Mouse (Mus musculus) limb, embryonic 11.5 days (tissue): ENCODE data around the gene Tprn. TPM values are rescaled to one million over a fixed set of nuclear protein-coding genes. Genes with fewer than 3 reads are reported as not detected.
"Not testable (repeated sequence)": the region's sequence is repeated elsewhere in the genome, so short reads cannot be mapped to it uniquely, and the experiment has no call there.

Experiments
- ATAC-seq: fragments of 200-750 bp; cut with Nextera tagmentation; 2 replicates; pipeline ENCODE4 v1.8.0; 2017; ENCODE audit warnings: low read depth; ENCODE audit not compliant: insufficient number of reproducible peaks, low FRiP score, low TSS enrichment
- DNase-seq: peaks from one replicate; pipeline ENCODE4 v3.0.0-alpha.2; 2015; ENCODE audit warnings: low spot score
- H3K27ac ChIP-seq: fragments of 300-500 bp; sonication (generic); replicated peaks from 2 replicates; pipeline ENCODE4 v1.5.1; 2014; ENCODE audit warnings: low read depth, mild to moderate bottlenecking, low read length
- H3K27me3 ChIP-seq: fragments of 300-500 bp; sonication (generic); 2 replicates; pipeline ENCODE4 v1.6.1; 2014; ENCODE audit warnings: mild to moderate bottlenecking, low read length, mixed read lengths; ENCODE audit not compliant: control insufficient read depth, insufficient read depth
- H3K36me3 ChIP-seq: fragments of 300-500 bp; sonication (generic); 2 replicates; pipeline ENCODE4 v1.6.1; 2014; ENCODE audit warnings: mild to moderate bottlenecking, low read length, moderate library complexity, mixed read lengths; ENCODE audit not compliant: control insufficient read depth, insufficient read depth
- H3K4me1 ChIP-seq: fragments of 300-500 bp; sonication (generic); 2 replicates; pipeline ENCODE4 v1.6.1; 2014; ENCODE audit warnings: low read length, mixed read lengths; ENCODE audit not compliant: control insufficient read depth, insufficient read depth
- H3K4me2 ChIP-seq: fragments of 300-500 bp; sonication (generic); 2 replicates; pipeline ENCODE4 v1.6.1; 2014; ENCODE audit warnings: low read depth, mild to moderate bottlenecking, moderate library complexity; ENCODE audit not compliant: severe bottlenecking
- H3K4me3 ChIP-seq: fragments of 300-500 bp; sonication (generic); 2 replicates; pipeline ENCODE4 v1.5.1; 2014; ENCODE audit warnings: low read depth, low read length
- H3K9ac ChIP-seq: fragments of 300-500 bp; sonication (generic); 2 replicates; pipeline ENCODE4 v1.6.1; 2014; ENCODE audit warnings: mild to moderate bottlenecking, low read length
- H3K9me3 ChIP-seq: fragments of 300-500 bp; sonication (generic); 2 replicates; pipeline ENCODE4 v1.6.1; 2016; ENCODE audit warnings: low read length; ENCODE audit not compliant: control insufficient read depth
- WGBS: fragments of 180-500 bp; shearing (Covaris S2); extraction: QIAGEN DNeasy Blood & Tissue Kit; methylation state at CpG from one replicate; pipeline ENCODE4 v1.1.7; 2014; 5-methylcytosine and 5-hydroxymethylcytosine counted together
- polyA plus RNA-seq: library from polyadenylated mRNA; unstranded; fragments of >200 nt; fragmentation: Nextera tagmentation; extraction: Ambion mirVana; gene quantifications from 2 replicates; pipeline ENCODE4 v1.2.1, GENCODE M21; 2014

The Tprn gene
- polyA plus RNA-seq, 1 experiment from 2014 or later: 5.7 TPM

- peaks cover 5% of the 10 kb centered on the region; the same call in 1 of the 2 replicates for H3K4me1 ChIP-seq
- H3K36me3 ChIP-seq: 0 out of 2 replicates have a peak, but pooled peaks cover 2% of the 10 kb centered on the region
- under 1% methylated on average over 39 of the region's 39 CpGs for WGBS
- DNase-seq: peak; percentile 97
- H3K9me3 ChIP-seq: no peaks in the 10 kb centered on the region
- peak within 1 kb of the TSS; percentile 59; the same call in 1 of the 2 replicates for H3K27ac ChIP-seq
- ATAC-seq: peak; percentile 87
- H3K27me3 ChIP-seq: no peaks in the 10 kb centered on the region
- peak within 1 kb of the TSS; percentile 99 for H3K4me2 ChIP-seq
- H3K9ac ChIP-seq: peak within 1 kb of the TSS; percentile 88
- H3K4me3 ChIP-seq: peak within 1 kb of the TSS; percentile 99
These were observed 7.1 kb upstream of the Tprn start, which contains the start of gene Tmem203 for GRCm38 (mm10) chr2:25255284-25255779. Gene Tmem203 (plus strand): TSS chr2:25255439.

GRCm38 (mm10) chr2:25256443-25257109 lies 5.8 kb upstream of the Tprn start:
- not testable (repeated sequence) for ATAC-seq, H3K4me1 ChIP-seq, H3K9me3 ChIP-seq, H3K9ac ChIP-seq, H3K27me3 ChIP-seq, H3K36me3 ChIP-seq, H3K27ac ChIP-seq
- Histone ChIP-seq H3K4me3 (peak overlapping the region; percentile 99), H3K4me2 (peak overlapping the region; percentile 99)
- peak; percentile 49 for DNase-seq
- WGBS: 60% methylated on average over 11 of the region's 12 CpGs

- DNase-seq, H3K9me3 ChIP-seq, H3K36me3 ChIP-seq, H3K27ac ChIP-seq, H3K4me1 ChIP-seq, H3K4me3 ChIP-seq, ATAC-seq, H3K9ac ChIP-seq, H3K27me3 ChIP-seq, H3K4me2 ChIP-seq: not testable (repeated sequence)
- 89% methylated on average over 5 of the region's 5 CpGs for WGBS
These were observed 5.2 kb upstream of the Tprn start for GRCm38 (mm10) chr2:25257250-25257649.

- peaks cover 9% of the 10 kb centered on the region for H3K27me3 ChIP-seq
- H3K27ac ChIP-seq: no peak overlapping the region
- WGBS: 66% methylated on average over 2 of the region's 2 CpGs
- DNase-seq: no peak
- peaks cover 13% of the 10 kb centered on the region for H3K4me1 ChIP-seq
- no peak overlapping the region for H3K4me2 ChIP-seq
- no peak overlapping the region for H3K4me3 ChIP-seq
- no peaks in the 10 kb centered on the region for H3K9me3 ChIP-seq
- no peak for ATAC-seq
- H3K9ac ChIP-seq: no peak overlapping the region
- no peaks in the 10 kb centered on the region for H3K36me3 ChIP-seq
These were observed 3.5 kb upstream of the Tprn start for GRCm38 (mm10) chr2:25258887-25259286.

- ATAC-seq (no peak), DNase-seq (no peak)
- WGBS: 45% methylated on average over 11 of the region's 12 CpGs
- Histone ChIP-seq H3K4me2 (peak overlapping the region; percentile 99), H3K36me3 (no peaks in the 10 kb centered on the region), H3K9me3 (no peaks in the 10 kb centered on the region), H3K4me1 (peaks cover 9% of the 10 kb centered on the region), H3K4me3 (peak overlapping the region; percentile 74), H3K27me3 (peaks cover 19% of the 10 kb centered on the region), H3K27ac (no peak overlapping the region), H3K9ac (no peak overlapping the region)
These were observed 548 bp upstream of the Tprn start for GRCm38 (mm10) chr2:25261870-25262269.

- no peaks in the 10 kb centered on the region for H3K9me3 ChIP-seq
- ATAC-seq (peak; percentile 29; the same call in 1 of the 2 replicates), DNase-seq (peak; percentile 63)
- peaks cover 9% of the 10 kb centered on the region for H3K4me1 ChIP-seq
- peak overlapping the region; percentile 99 for H3K4me2 ChIP-seq
- H3K27ac ChIP-seq: no peak overlapping the region
- peaks cover 19% of the 10 kb centered on the region for H3K27me3 ChIP-seq
- peak overlapping the region; percentile 74 for H3K4me3 ChIP-seq
- H3K9ac ChIP-seq: peak overlapping the region; percentile 58
- H3K36me3 ChIP-seq: no peaks in the 10 kb centered on the region
- WGBS: under 1% methylated on average over 77 of the region's 82 CpGs
These were observed 591 bp downstream of the Tprn start for GRCm38 (mm10) chr2:25262795-25263622.

GRCm38 (mm10) chr2:25263623-25264285 lies 1.3 kb downstream of the Tprn start:
- no peak for DNase-seq
- Histone ChIP-seq H3K4me3 (peak overlapping the region; percentile 74), H3K36me3 (no peaks in the 10 kb centered on the region; the same call in 1 of the 2 replicates), H3K9ac (peak overlapping the region; percentile 58), H3K27ac (no peak overlapping the region), H3K4me1 (peaks cover 9% of the 10 kb centered on the region), H3K9me3 (no peaks in the 10 kb centered on the region), H3K4me2 (peak overlapping the region; percentile 99), H3K27me3 (peaks cover 19% of the 10 kb centered on the region)
- ATAC-seq: no peak
- 21% methylated on average over 12 of the region's 12 CpGs for WGBS

- peaks cover 19% of the 10 kb centered on the region for H3K27me3 ChIP-seq
- ATAC-seq: no peak
- H3K9me3 ChIP-seq: no peaks in the 10 kb centered on the region
- H3K36me3 ChIP-seq: peaks cover 2% of the 10 kb centered on the region; the same call in 1 of the 2 replicates
- no peak overlapping the region for H3K9ac ChIP-seq
- 75% methylated on average over 5 of the region's 5 CpGs for WGBS
- H3K4me2 ChIP-seq: no peak overlapping the region
- H3K4me1 ChIP-seq: peaks cover 9% of the 10 kb centered on the region
- DNase-seq: no peak
- H3K27ac ChIP-seq: no peak overlapping the region
- no peak overlapping the region for H3K4me3 ChIP-seq
These were observed 1.9 kb downstream of the Tprn start for GRCm38 (mm10) chr2:25264286-25264660.
